Mouse (Mus musculus) left cerebral cortex, adult 2 months (tissue): ENCODE measurements at regions not wholly inside any gene's neighbourhood (a gene's known extent, or its start where the extent isn't known, plus 50 kb on each side); places are given as distances from the start of the nearest gene placed in this dataset.

Experiments
- DNase-seq, 2 experiments: peaks; one replicate each; pipeline ENCODE4 v3.0.0; 2021 to 2022; ENCODE audit warnings: low spot score in 2 of 2, mixed read lengths in 1 of 2; ENCODE audit errors: extremely low spot score in 1 of 2
- H3K27ac ChIP-seq: fragments of 200-600 bp; 2 replicates; pipeline ENCODE4 v1.8.1; 2022
- H3K4me3 ChIP-seq: fragments of 200-600 bp; 2 replicates; pipeline ENCODE4 v1.8.1; 2022
- CTCF ChIP-seq: fragments of 200-600 bp; IDR thresholded peaks from 2 replicates; pipeline ENCODE4 v1.8.1; 2022; ENCODE audit warnings: antibody characterized with exemption, mild to moderate bottlenecking, moderate library complexity
- intact Hi-C: fragments of 180-260 bp; cut with DNase I; formaldehyde crosslinking; loops from one replicate; pipeline ENCODE4 v1.15.1; 2025

DNA sequence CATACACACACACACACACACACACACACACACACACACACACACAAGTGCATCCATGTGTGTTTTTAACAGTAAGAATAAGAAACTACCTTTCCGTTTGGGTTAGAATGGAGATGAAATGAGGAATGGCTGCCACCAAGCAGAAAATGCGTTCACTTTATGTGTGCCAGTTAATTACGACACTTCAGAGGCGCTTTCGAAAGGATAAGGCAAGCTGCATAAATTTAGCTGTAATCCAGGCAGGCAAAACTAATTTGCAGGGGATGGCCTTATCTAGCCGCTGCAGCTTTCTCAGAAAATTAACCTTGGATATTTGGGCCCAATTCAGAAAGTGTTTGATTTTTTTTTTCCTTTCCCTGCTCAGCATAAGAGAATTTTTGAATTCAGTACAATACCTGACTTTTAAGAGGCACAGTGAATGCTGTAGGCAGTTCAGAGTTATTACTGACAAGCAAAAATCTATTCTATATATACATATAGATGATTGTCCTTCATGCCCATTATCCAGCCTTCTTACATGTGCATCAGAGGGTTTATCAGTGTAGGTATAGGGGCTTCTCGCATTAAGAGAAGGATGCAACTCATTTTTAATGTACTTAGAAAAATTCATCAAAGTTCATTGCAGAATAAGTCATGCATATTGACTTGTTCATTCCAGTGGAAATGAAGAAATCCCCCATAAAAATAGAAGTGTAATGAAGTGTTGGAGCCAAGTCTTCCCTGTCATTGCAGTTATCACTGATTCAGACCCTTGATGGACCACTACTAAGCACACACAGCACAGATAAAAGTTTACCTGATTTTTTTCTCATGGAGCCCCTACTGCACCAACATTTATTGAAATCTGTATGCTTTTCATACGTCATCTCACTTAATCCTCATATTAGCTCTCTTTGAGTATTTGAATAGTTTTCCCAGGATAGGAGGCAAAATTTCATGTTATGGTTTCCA is 372.1 kb downstream of the Ndufa4 start:
- intact Hi-C loops, result no loop called here
- H3K27ac ChIP-seq, result no peak overlapping the region
- TF ChIP-seq CTCF, result no peak

DNA sequence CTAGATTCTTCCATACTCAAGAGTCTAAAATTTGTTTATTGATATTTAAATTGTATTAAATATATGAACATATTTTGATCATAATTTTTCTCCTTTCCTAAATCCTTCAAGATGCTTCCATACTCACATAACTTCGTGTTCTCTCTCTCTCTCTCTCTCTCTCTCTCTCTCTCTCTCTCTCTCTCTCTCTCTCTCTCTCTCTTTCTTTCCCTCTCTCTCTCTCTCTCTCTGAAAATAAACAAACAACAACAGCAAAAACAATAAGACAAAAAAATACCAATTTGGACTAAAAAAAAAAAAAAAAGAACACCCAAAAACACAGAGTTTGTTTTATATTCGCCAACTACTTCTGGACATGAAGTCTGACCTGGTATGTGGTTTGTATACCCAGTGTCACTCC is 404.2 kb downstream of the Ndufa4 start:
- Histone ChIP-seq H3K27ac (no peak overlapping the region), H3K4me3 (no peak overlapping the region)
- TF ChIP-seq CTCF, result no peak
- intact Hi-C loops, result no loop called here
- DNase-seq, result no peak

More for the DNA sequence above, 372.1 kb downstream of the Ndufa4 start:
- H3K4me3 ChIP-seq, result no peak overlapping the region
- DNase-seq, result no peak

DNA sequence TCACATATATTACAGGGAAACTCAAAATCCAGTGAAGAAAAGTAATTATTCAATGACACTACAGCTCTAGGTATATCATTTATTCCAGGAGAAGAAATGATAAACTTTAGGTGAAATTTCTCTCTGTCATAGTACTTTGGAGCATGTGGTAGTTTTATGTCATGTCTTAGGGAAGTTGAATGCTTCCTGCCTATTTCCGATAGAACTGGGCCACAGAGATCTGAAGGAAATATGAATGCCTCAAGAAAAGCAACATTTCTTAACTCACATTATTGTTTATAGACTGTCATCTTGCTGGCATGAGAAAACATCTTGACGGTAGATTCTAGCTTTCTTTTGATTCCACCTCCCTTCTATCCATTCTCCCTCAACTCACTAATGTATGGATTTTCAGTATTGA is 412.9 kb downstream of the Ndufa4 start:
- Histone ChIP-seq H3K4me3 (no peak overlapping the region), H3K27ac (no peak overlapping the region)
- no peak for DNase-seq
- intact Hi-C loops, result no loop called here
- TF ChIP-seq CTCF, result no peak

DNA sequence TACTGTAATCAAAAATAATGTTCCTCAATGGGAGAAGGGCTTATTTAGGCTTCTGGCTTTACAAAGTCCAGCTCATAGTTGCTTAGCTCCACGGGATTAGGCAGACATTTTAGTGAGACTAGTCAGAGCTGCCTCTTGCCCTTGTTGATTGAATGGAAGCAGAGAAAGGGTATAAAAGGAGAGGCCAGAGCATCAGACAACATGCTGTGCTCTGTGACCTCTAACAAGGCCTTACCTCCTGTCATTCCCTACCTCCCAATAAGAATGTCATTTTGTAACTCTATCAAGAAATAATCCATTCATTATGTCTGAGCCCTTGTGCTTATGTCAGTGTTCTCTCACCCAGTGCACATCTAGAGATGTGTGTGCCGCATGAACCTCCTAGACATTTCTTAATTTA is 430.3 kb downstream of the Ndufa4 start:
- DNase-seq, result no peak
- Histone ChIP-seq H3K27ac (no peak overlapping the region), H3K4me3 (no peak overlapping the region)
- intact Hi-C loops, result no loop called here
- no peak for TF ChIP-seq CTCF
